Mouse (Mus musculus) embryonic facial prominence, embryonic 11.5 days (tissue): Measurements from ENCODE around the gene Scn4b. TPM values are rescaled to one million over a fixed set of nuclear protein-coding genes. Genes with fewer than 3 reads are reported as not detected.

Experiments used
- ATAC-seq: fragments of 200-750 bp; cut with Nextera tagmentation; replicated peaks from 2 replicates; pipeline ENCODE4 v1.8.0; 2017; ENCODE audit warnings: low read depth; ENCODE audit not compliant: insufficient number of reproducible peaks, low FRiP score, low TSS enrichment
- DNase-seq: peaks from one replicate; pipeline ENCODE4 v3.0.0-alpha.2; 2015; ENCODE audit warnings: low spot score
- H3K27ac ChIP-seq: fragments of 300-500 bp; sonication (generic); replicated peaks from 2 replicates; pipeline ENCODE4 v1.5.1; 2014; ENCODE audit warnings: mild to moderate bottlenecking, low read depth, low read length, control low read depth
- H3K27me3 ChIP-seq: fragments of 300-500 bp; sonication (generic); 2 replicates; pipeline ENCODE4 v1.6.1; 2014; ENCODE audit warnings: mild to moderate bottlenecking, low read length, moderate library complexity, mixed read lengths; ENCODE audit not compliant: control insufficient read depth, insufficient read depth
- H3K36me3 ChIP-seq: fragments of 300-500 bp; sonication (generic); replicated peaks from 2 replicates; pipeline ENCODE4 v1.6.1; 2014; ENCODE audit warnings: low read depth, mild to moderate bottlenecking, low read length, moderate library complexity, mixed read lengths; ENCODE audit not compliant: control insufficient read depth, insufficient read depth
- H3K4me1 ChIP-seq: fragments of 300-500 bp; sonication (generic); 2 replicates; pipeline ENCODE4 v1.6.1; 2014; ENCODE audit warnings: low read length, mixed read lengths; ENCODE audit not compliant: control insufficient read depth, insufficient read depth
- H3K4me2 ChIP-seq: fragments of 300-500 bp; sonication (generic); 2 replicates; pipeline ENCODE4 v1.6.1; 2014; ENCODE audit warnings: low read depth, mild to moderate bottlenecking, control low read depth, low read length, moderate library complexity
- H3K4me3 ChIP-seq: fragments of 300-500 bp; sonication (generic); 2 replicates; pipeline ENCODE4 v1.5.1; 2014; ENCODE audit warnings: low read depth, low read length, control low read depth
- H3K9ac ChIP-seq: fragments of 300-500 bp; sonication (generic); replicated peaks from 2 replicates; pipeline ENCODE4 v1.6.1; 2014; ENCODE audit warnings: mild to moderate bottlenecking, control low read depth, low read length
- H3K9me3 ChIP-seq: fragments of 300-500 bp; sonication (generic); replicated peaks from 2 replicates; pipeline ENCODE4 v1.6.1; 2016; ENCODE audit warnings: mild to moderate bottlenecking, low read length, inconsistent platforms, mixed read lengths; ENCODE audit not compliant: control insufficient read depth
- WGBS: fragments of 180-500 bp; shearing (Covaris S2); extraction: QIAGEN DNeasy Blood & Tissue Kit; methylation state at CpG from one replicate; pipeline ENCODE4 v1.1.7; 2014; 5-methylcytosine and 5-hydroxymethylcytosine counted together
- polyA plus RNA-seq: library from polyadenylated mRNA; unstranded; fragments of >200 nt; fragmentation: Nextera tagmentation; extraction: Ambion mirVana; gene quantifications from 2 replicates; pipeline ENCODE4 v1.2.1, GENCODE M21; 2014

The Scn4b gene
- polyA plus RNA-seq, 1 experiment from 2014 or later = 0.21 TPM

- WGBS = 85% methylated on average over 5 of the region's 5 CpGs
- no peak for ATAC-seq
- no peak overlapping the region for H3K9ac ChIP-seq
- no peak overlapping the region for H3K4me2 ChIP-seq
- H3K27me3 ChIP-seq = no peaks in the 10 kb centered on the region
- no peak for DNase-seq
- no peaks in the 10 kb centered on the region for H3K9me3 ChIP-seq
- no peak overlapping the region for H3K27ac ChIP-seq
- no peaks in the 10 kb centered on the region for H3K36me3 ChIP-seq
- no peaks in the 10 kb centered on the region for H3K4me1 ChIP-seq
- no peak overlapping the region for H3K4me3 ChIP-seq
Measured at GRCm38 (mm10) chr9:45201319-45201947, 63.2 kb downstream of the Scn4b start.

GRCm38 (mm10) chr9:45202021-45202798, 64.0 kb downstream of the Scn4b start:
- no peaks in the 10 kb centered on the region for H3K27me3 ChIP-seq
- 74% methylated on average over 9 of the region's 9 CpGs for WGBS
- DNase-seq (no peak), ATAC-seq (no peak)
- H3K9me3 ChIP-seq = no peaks in the 10 kb centered on the region
- H3K36me3 ChIP-seq = no peaks in the 10 kb centered on the region
- H3K27ac ChIP-seq = no peak overlapping the region
- no peak overlapping the region for H3K9ac ChIP-seq
- H3K4me3 ChIP-seq = no peak overlapping the region
- H3K4me1 ChIP-seq = no peaks in the 10 kb centered on the region
- no peak overlapping the region for H3K4me2 ChIP-seq

Other genes starting within 250 kb of the Scn4b start
- 572 and 583 TPM in 2 replicates for gene Atp5l, start 217.7 kb upstream of the Scn4b start, polyA plus RNA-seq
- 31.3 and 34.3 TPM in 2 replicates for gene Ube4a, start 172.8 kb upstream of the Scn4b start, polyA plus RNA-seq
- not detected in 2 replicates for gene Cd3g, start 158.0 kb upstream of the Scn4b start, polyA plus RNA-seq
- gene Cd3d, start 156.6 kb upstream of the Scn4b start, polyA plus RNA-seq = not detected in 2 replicates
- not detected in 2 replicates for gene Cd3e, start 128.8 kb upstream of the Scn4b start, polyA plus RNA-seq
- gene Mpzl2, start 98.6 kb upstream of the Scn4b start, polyA plus RNA-seq = 8.8 and 9.2 TPM in 2 replicates
- gene Mpzl3, start 83.2 kb upstream of the Scn4b start, polyA plus RNA-seq = 2.0 and 2.3 TPM in 2 replicates
- 0.49 and 0.50 TPM in 2 replicates for gene Jaml, start 59.2 kb upstream of the Scn4b start, polyA plus RNA-seq
- 4.1 and 4.9 TPM in 2 replicates for gene Scn2b, start 20.6 kb upstream of the Scn4b start, polyA plus RNA-seq
- not detected in 2 replicates for gene BC049352, start 43.6 kb downstream of the Scn4b start, polyA plus RNA-seq
- gene Tmprss4, start 65.7 kb downstream of the Scn4b start, polyA plus RNA-seq = 0.35 TPM in 1 of 2 replicates, not detected in the other
- 0.22 and 1.2 TPM in 2 replicates for gene Il10ra, start 130.8 kb downstream of the Scn4b start, polyA plus RNA-seq
- 0.55 and 0.74 TPM in 2 replicates for gene Tmprss13, start 180.7 kb downstream of the Scn4b start, polyA plus RNA-seq
- gene Fxyd6, start 231.8 kb downstream of the Scn4b start, polyA plus RNA-seq = 83.0 and 93.1 TPM in 2 replicates